Mouse (Mus musculus) R1 (cell line): Measurements from ENCODE around the gene Fam102b.

ENCODE experiments used
- DNase-seq: peaks from one replicate; pipeline ENCODE4 v3.0.0-alpha.2; 2018; ENCODE audit warnings: low read depth, low spot score

The Fam102b gene

GRCm38 (mm10) chr3:109027515-109027987, at the start of gene Fam102b:
Gene Fam102b (minus strand): TSS chr3:109027607.
- DNase-seq = peak; percentile 81

- DNase-seq = peak; percentile 53
Measured at GRCm38 (mm10) chr3:109062989-109063388, 35.6 kb upstream of the Fam102b start.

- no peak for DNase-seq
Measured at GRCm38 (mm10) chr3:109062391-109062790, 35.0 kb upstream of the Fam102b start.

GRCm38 (mm10) chr3:109059903-109060302, 32.5 kb upstream of the Fam102b start:
- DNase-seq = no peak

- DNase-seq = no peak
Measured at GRCm38 (mm10) chr3:109051946-109052331, 24.5 kb upstream of the Fam102b start.

GRCm38 (mm10) chr3:109051056-109051945, 23.9 kb upstream of the Fam102b start:
- no peak for DNase-seq

- DNase-seq = no peak
Measured at GRCm38 (mm10) chr3:109047707-109048283, 20.4 kb upstream of the Fam102b start.

GRCm38 (mm10) chr3:109046428-109046827, 19.0 kb upstream of the Fam102b start:
- DNase-seq = no peak

GRCm38 (mm10) chr3:109043395-109043794, 16.0 kb upstream of the Fam102b start:
- DNase-seq = no peak

- no peak for DNase-seq
Measured at GRCm38 (mm10) chr3:109040908-109041307, 13.5 kb upstream of the Fam102b start.

GRCm38 (mm10) chr3:109034411-109034810, 7.0 kb upstream of the Fam102b start:
- no peak for DNase-seq

GRCm38 (mm10) chr3:109032306-109032705, 4.9 kb upstream of the Fam102b start:
- no peak for DNase-seq

GRCm38 (mm10) chr3:109031626-109032025, 4.2 kb upstream of the Fam102b start:
- DNase-seq = no peak

GRCm38 (mm10) chr3:109030817-109031216, 3.4 kb upstream of the Fam102b start:
- DNase-seq = peak; percentile 23

- DNase-seq = no peak
Measured at GRCm38 (mm10) chr3:109029661-109030060, 2.3 kb upstream of the Fam102b start.

GRCm38 (mm10) chr3:109026991-109027470, 376 bp downstream of the Fam102b start:
- peak; percentile 45 for DNase-seq

GRCm38 (mm10) chr3:109026462-109026990, 881 bp downstream of the Fam102b start:
- DNase-seq = peak; percentile 22

GRCm38 (mm10) chr3:109025579-109025978, 1.8 kb downstream of the Fam102b start:
- peak; percentile 90 for DNase-seq

GRCm38 (mm10) chr3:109023066-109023465, 4.3 kb downstream of the Fam102b start:
- no peak for DNase-seq

- no peak for DNase-seq
Measured at GRCm38 (mm10) chr3:109021720-109022516, 5.5 kb downstream of the Fam102b start.

GRCm38 (mm10) chr3:109018336-109018735, 9.1 kb downstream of the Fam102b start:
- no peak for DNase-seq

- no peak for DNase-seq
Measured at GRCm38 (mm10) chr3:109012595-109012994, 14.8 kb downstream of the Fam102b start.
